Comparison of ENCODE assay signal across 14 mouse cellular contexts in genomic region chr19:46640780-46641179, GRCm38 (mm10). TPM values are rescaled to one million over a fixed set of nuclear protein-coding genes. Genes with fewer than 3 reads are reported as not detected.
DNase-seq lines count a peak whose midpoint lies in the region; ATAC-seq and TF ChIP-seq lines count a peak whose summit lies in the region.
"Had no signal": no experiment of that assay in that cellular context is flagged by ENCODE, and none has a peak within 500 bp of the region (broad histone marks: within the 10 kb centered on the region; RNA-seq: fewer than 3 reads in every experiment).

No protein-coding gene starts in this region.

- no peak for TF ChIP-seq CTCF in kidney, adult 2 months (conservative IDR thresholded peaks at IDR 0.05; ENCODE audit: insufficient read depth, insufficient read length, low read depth, low read length)

- peak overlapping the region; percentile 65; the same call in 1 of the 2 replicates for H3K27ac ChIP-seq in forebrain, embryonic 13.5 days
- H3K27ac ChIP-seq in forebrain, embryonic 14.5 days (ENCODE audit: low read depth, low read length) = no peak overlapping the region
- H3K27ac ChIP-seq in kidney, adult 2 months (ENCODE audit: insufficient read depth, low read depth, low read length) = peak overlapping the region; percentile 94
- H3K27ac ChIP-seq in midbrain, embryonic 14.5 days (replicated peaks; ENCODE audit: low read depth, low read length) = peak overlapping the region; percentile 60; the same call in 1 of the 2 replicates
- no peak overlapping the region; the same call in none of the 2 replicates for H3K27ac ChIP-seq in midbrain, embryonic 10.5 days (replicated peaks)
- H3K27ac ChIP-seq in stomach, embryonic 15.5 days = peak overlapping the region; percentile 84; the same call in 1 of the 2 replicates

- no peak for ATAC-seq in forebrain, embryonic 13.5 days
- ATAC-seq in forebrain, embryonic 14.5 days = no peak
- no peak for ATAC-seq in midbrain, embryonic 14.5 days (ENCODE audit: low FRiP score, low TSS enrichment)
- no peak for ATAC-seq in stomach, embryonic 15.5 days (ENCODE audit: insufficient read depth, low FRiP score, low read depth)

- no peak for DNase-seq in forebrain, embryonic 14.5 days (ENCODE audit: low spot score)
- no peak for DNase-seq in kidney, adult 2 months
- DNase-seq in kidney, adult 8-10 months = no peak
- no peak for DNase-seq in midbrain, embryonic 14.5 days
- no peak for DNase-seq in midbrain, embryonic 10.5 days (ENCODE audit: low spot score)
- no peak for DNase-seq in spleen, postnatal 14 days (ENCODE audit: low spot score in 2 of 2)
- DNase-seq: cerebellum, postnatal 36 days; kidney, adult 9 months; lung, postnatal 36 days; thymus, postnatal 25 days had no signal

- no peaks in the 10 kb centered on the region for H3K9me3 ChIP-seq in forebrain, embryonic 13.5 days (replicated peaks)
- H3K9me3 ChIP-seq in forebrain, embryonic 14.5 days (replicated peaks; ENCODE audit: control insufficient read depth, low read length) = no peaks in the 10 kb centered on the region
- H3K9me3 ChIP-seq in midbrain, embryonic 14.5 days (ENCODE audit: control insufficient read depth, low read length) = no peaks in the 10 kb centered on the region
- H3K9me3 ChIP-seq in midbrain, embryonic 10.5 days (replicated peaks) = no peaks in the 10 kb centered on the region
- no peaks in the 10 kb centered on the region for H3K9me3 ChIP-seq in stomach, embryonic 15.5 days

- H3K4me2 ChIP-seq in forebrain, embryonic 13.5 days = no peak overlapping the region
- no peak overlapping the region for H3K4me2 ChIP-seq in forebrain, embryonic 14.5 days (ENCODE audit: low read length)
- no peak overlapping the region for H3K4me2 ChIP-seq in midbrain, embryonic 14.5 days (ENCODE audit: low read length)
- no peak overlapping the region for H3K4me2 ChIP-seq in stomach, embryonic 15.5 days

- H3K4me3 ChIP-seq in forebrain, embryonic 13.5 days = no peak overlapping the region
- no peak overlapping the region for H3K4me3 ChIP-seq in forebrain, embryonic 14.5 days (ENCODE audit: low read depth, low read length)
- no peak overlapping the region for H3K4me3 ChIP-seq in kidney, adult 2 months (ENCODE audit: insufficient read depth, low read depth, low read length)
- no peak overlapping the region for H3K4me3 ChIP-seq in midbrain, embryonic 14.5 days (replicated peaks; ENCODE audit: low read depth, low read length)
- H3K4me3 ChIP-seq in midbrain, embryonic 10.5 days = no peak overlapping the region
- no peak overlapping the region for H3K4me3 ChIP-seq in stomach, embryonic 15.5 days (replicated peaks)
- H3K4me3 ChIP-seq: erythroblast, embryonic 14.5 days had no signal

- WGBS in forebrain, embryonic 13.5 days = 92% methylated on average over 8 of the region's 8 CpGs
- WGBS in forebrain, embryonic 14.5 days = 91% methylated on average over 8 of the region's 8 CpGs
- WGBS in kidney, adult 2 months = 77% methylated on average over 8 of the region's 8 CpGs
- 93% methylated on average over 8 of the region's 8 CpGs for WGBS in midbrain, embryonic 14.5 days
- 90% methylated on average over 8 of the region's 8 CpGs for WGBS in midbrain, embryonic 10.5 days
- WGBS in stomach, embryonic 15.5 days = 78% methylated on average over 8 of the region's 8 CpGs

- peaks cover 50% of the 10 kb centered on the region for H3K4me1 ChIP-seq in forebrain, embryonic 13.5 days
- peaks cover 26% of the 10 kb centered on the region; the same call in 1 of the 2 replicates for H3K4me1 ChIP-seq in forebrain, embryonic 14.5 days (ENCODE audit: control insufficient read depth, insufficient read depth, low read length)
- H3K4me1 ChIP-seq in kidney, adult 2 months (ENCODE audit: control insufficient read depth, insufficient read depth, low read length) = peaks cover 57% of the 10 kb centered on the region
- H3K4me1 ChIP-seq in midbrain, embryonic 14.5 days (ENCODE audit: control insufficient read depth, insufficient read depth, low read length) = peaks cover 23% of the 10 kb centered on the region
- peaks cover 67% of the 10 kb centered on the region for H3K4me1 ChIP-seq in midbrain, embryonic 10.5 days
- H3K4me1 ChIP-seq in stomach, embryonic 15.5 days = peaks cover 56% of the 10 kb centered on the region

- H3K36me3 ChIP-seq in forebrain, embryonic 13.5 days (ENCODE audit: poor library complexity, severe bottlenecking) = peaks cover 26% of the 10 kb centered on the region
- H3K36me3 ChIP-seq in forebrain, embryonic 14.5 days (ENCODE audit: control insufficient read depth, insufficient read depth, low read length) = peaks cover 14% of the 10 kb centered on the region
- H3K36me3 ChIP-seq in kidney, adult 2 months (ENCODE audit: control insufficient read depth, insufficient read depth, low read length) = no peaks in the 10 kb centered on the region; the same call in 1 of the 2 replicates
- H3K36me3 ChIP-seq in midbrain, embryonic 14.5 days (ENCODE audit: control insufficient read depth, insufficient read depth, low read length) = peaks cover 13% of the 10 kb centered on the region; the same call in 1 of the 2 replicates
- peaks cover 48% of the 10 kb centered on the region for H3K36me3 ChIP-seq in midbrain, embryonic 10.5 days
- no peaks in the 10 kb centered on the region; the same call in 1 of the 2 replicates for H3K36me3 ChIP-seq in stomach, embryonic 15.5 days

- no peak overlapping the region for H3K9ac ChIP-seq in forebrain, embryonic 13.5 days
- H3K9ac ChIP-seq in forebrain, embryonic 14.5 days (ENCODE audit: low read length) = no peak overlapping the region
- H3K9ac ChIP-seq in midbrain, embryonic 14.5 days (replicated peaks; ENCODE audit: low read length) = no peak overlapping the region
- H3K9ac ChIP-seq in stomach, embryonic 15.5 days = no peak overlapping the region

- H3K27me3 ChIP-seq in forebrain, embryonic 13.5 days = no peaks in the 10 kb centered on the region
- no peaks in the 10 kb centered on the region for H3K27me3 ChIP-seq in forebrain, embryonic 14.5 days (replicated peaks; ENCODE audit: control insufficient read depth, insufficient read depth, low read length)
- H3K27me3 ChIP-seq in kidney, adult 2 months (replicated peaks; ENCODE audit: control insufficient read depth, insufficient read depth, low read length) = no peaks in the 10 kb centered on the region
- H3K27me3 ChIP-seq in midbrain, embryonic 14.5 days (ENCODE audit: control insufficient read depth, insufficient read depth, low read length) = no peaks in the 10 kb centered on the region
- no peaks in the 10 kb centered on the region for H3K27me3 ChIP-seq in midbrain, embryonic 10.5 days (ENCODE audit: low read depth, poor library complexity, severe bottlenecking)
- H3K27me3 ChIP-seq in stomach, embryonic 15.5 days (replicated peaks) = no peaks in the 10 kb centered on the region

- TF ChIP-seq POLR2A in kidney, adult 2 months (IDR thresholded peaks at IDR 0.05; ENCODE audit: low read depth, low read length) = no peak

RNA-seq across cellular contexts. Expression of gene Cyp17a1, which starts 32.2 kb away (rescaled TPM):
- not detected in 2 replicates for polyA plus RNA-seq in forebrain, embryonic 13.5 days (2015; fragmentation: Nextera tagmentation; extraction: Ambion mirVana)
- polyA plus RNA-seq in forebrain, embryonic 14.5 days (2014; fragmentation: Nextera tagmentation; extraction: Ambion mirVana) = not detected in 2 replicates
- polyA plus RNA-seq in kidney, adult 2 months (2012; rRNA removed) = 0.27 and 0.29 TPM in 2 replicates
- polyA plus RNA-seq in midbrain, embryonic 14.5 days (2014; fragmentation: Nextera tagmentation; extraction: Ambion mirVana) = not detected in 2 replicates
- polyA plus RNA-seq in midbrain, embryonic 10.5 days (2016; fragmentation: Nextera tagmentation; extraction: Ambion mirVana) = not detected in 2 replicates
- polyA plus RNA-seq in stomach, embryonic 15.5 days (2015; fragmentation: Nextera tagmentation; extraction: Ambion mirVana) = not detected in 2 replicates
- polyA plus RNA-seq: C2C12; erythroblast, embryonic 14.5 days had no signal

RNA-seq across cellular contexts. Expression of gene Wbp1l, which starts 41.9 kb away (rescaled TPM):
- 33.1 and 36.5 TPM in 2 replicates for polyA plus RNA-seq in forebrain, embryonic 13.5 days (2015; fragmentation: Nextera tagmentation; extraction: Ambion mirVana)
- 23.6 and 25.5 TPM in 2 replicates for polyA plus RNA-seq in forebrain, embryonic 14.5 days (2014; fragmentation: Nextera tagmentation; extraction: Ambion mirVana)
- polyA plus RNA-seq in kidney, adult 2 months (2012; rRNA removed) = 60.1 and 60.3 TPM in 2 replicates
- polyA plus RNA-seq in midbrain, embryonic 14.5 days (2014; fragmentation: Nextera tagmentation; extraction: Ambion mirVana) = 27.5 and 33.8 TPM in 2 replicates
- 45.7 and 51.8 TPM in 2 replicates for polyA plus RNA-seq in midbrain, embryonic 10.5 days (2016; fragmentation: Nextera tagmentation; extraction: Ambion mirVana)
- polyA plus RNA-seq in stomach, embryonic 15.5 days (2015; fragmentation: Nextera tagmentation; extraction: Ambion mirVana) = 40.4 and 42.8 TPM in 2 replicates

RNA-seq across cellular contexts. Expression of gene Borcs7, which starts 48.9 kb away (rescaled TPM):
- 14.3 and 16.5 TPM in 2 replicates for polyA plus RNA-seq in forebrain, embryonic 13.5 days (2015; fragmentation: Nextera tagmentation; extraction: Ambion mirVana)
- polyA plus RNA-seq in forebrain, embryonic 14.5 days (2014; fragmentation: Nextera tagmentation; extraction: Ambion mirVana) = 10.5 and 12.5 TPM in 2 replicates
- 4.8 and 6.0 TPM in 2 replicates for polyA plus RNA-seq in kidney, adult 2 months (2012; rRNA removed)
- 21.6 and 23.3 TPM in 2 replicates for polyA plus RNA-seq in midbrain, embryonic 14.5 days (2014; fragmentation: Nextera tagmentation; extraction: Ambion mirVana)
- polyA plus RNA-seq in midbrain, embryonic 10.5 days (2016; fragmentation: Nextera tagmentation; extraction: Ambion mirVana) = 14.2 and 17.4 TPM in 2 replicates
- 14.9 and 16.8 TPM in 2 replicates for polyA plus RNA-seq in stomach, embryonic 15.5 days (2015; fragmentation: Nextera tagmentation; extraction: Ambion mirVana)

Comparison
In these comparisons a context has a peak if more than half of its experiments do, and no peak if none do; other contexts are left out.
1. H3K27ac ChIP-seq: peak in forebrain, embryonic 13.5 days (single experiment), kidney, adult 2 months (single experiment), midbrain, embryonic 14.5 days (single experiment) and stomach, embryonic 15.5 days (single experiment); none in forebrain, embryonic 14.5 days (single experiment) and midbrain, embryonic 10.5 days (single experiment).